Mouse (Mus musculus): ENCODE results near the gene Akap11.

DNA sequence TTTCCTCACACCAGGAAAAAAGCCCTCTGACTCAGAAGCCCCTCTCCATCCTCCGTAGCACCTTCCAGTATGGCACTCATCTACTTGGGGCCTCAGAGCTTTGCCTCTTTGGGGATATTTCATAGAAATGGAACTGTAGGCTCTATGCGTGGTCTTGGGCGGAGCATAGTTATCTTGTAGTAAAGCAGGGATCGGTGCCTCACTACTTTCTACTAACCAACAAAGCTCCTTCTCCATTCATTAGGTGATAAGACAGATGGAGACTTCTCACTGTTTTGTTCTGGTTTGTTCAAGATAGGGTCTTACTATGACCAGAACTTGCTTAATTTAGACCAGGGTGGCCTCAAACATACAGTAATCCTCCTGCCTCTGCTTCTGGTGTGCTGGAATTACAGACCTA lies 39.9 kb downstream of the Akap11 start:
- TF ChIP-seq CTCF (conservative IDR thresholded peaks at IDR 0.05 in 1 of 2, IDR thresholded peaks at IDR 0.05 in 1 of 2; ENCODE audit: low read depth in 2 of 2, low read length in 2 of 2) (no peak), RAD21 (IDR thresholded peaks at IDR 0.05; ENCODE audit: low read depth, low read length) (no peak), MYC (IDR thresholded peaks at IDR 0.05; ENCODE audit: low read depth, low read length) (no peak), MAX (IDR thresholded peaks at IDR 0.05; ENCODE audit: low read length) (no peak), CHD2 (IDR thresholded peaks at IDR 0.05; ENCODE audit: low read length) (no peak), MXI1 (IDR thresholded peaks at IDR 0.05; ENCODE audit: low read depth, low read length) (no peak), EP300 (IDR thresholded peaks at IDR 0.05; ENCODE audit: low read length) (no peak)
